Mouse (Mus musculus) lung, adult 2 months (tissue): Measurements from ENCODE around the gene Chrna7.

Experiments
- CTCF ChIP-seq: fragments of 200-500 bp; IDR thresholded peaks from 2 replicates; pipeline ENCODE4 v1.5.1; 2011; ENCODE audit warnings: mild to moderate bottlenecking, low read length, control low read depth; ENCODE audit not compliant: insufficient read depth
- POLR2A ChIP-seq: fragments of 200-500 bp; IDR thresholded peaks from 2 replicates; pipeline ENCODE4 v1.6.1; 2011; ENCODE audit warnings: low read depth, mild to moderate bottlenecking, control low read depth, low read length, borderline replicate concordance; ENCODE audit errors: extremely low read depth

DNA sequence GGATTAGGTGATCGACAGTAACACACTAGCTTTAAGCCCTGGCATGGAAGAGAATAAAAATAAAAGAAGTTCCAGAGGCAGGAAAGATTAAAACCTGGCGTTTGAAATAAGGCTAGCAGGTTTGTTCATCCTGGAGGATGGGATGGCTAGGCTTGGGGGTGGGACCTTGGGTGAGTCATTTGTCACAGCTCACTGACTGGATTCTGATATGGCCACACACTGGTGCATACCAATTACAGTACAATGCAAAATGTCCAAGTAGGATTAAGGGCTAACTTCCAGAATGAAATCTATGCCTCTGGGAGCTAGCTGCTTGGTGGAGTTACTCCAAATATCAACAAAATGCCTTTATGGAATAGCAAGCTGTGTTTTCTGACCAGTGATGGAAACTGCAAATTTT is 16.8 kb downstream of the Chrna7 start:
- TF ChIP-seq CTCF: no peak
- no peak for TF ChIP-seq POLR2A
